Comparison of ENCODE assay signal across 11 mouse cellular contexts in genomic region chr10:84823621-84824020, GRCm38 (mm10).
DNase-seq lines count a peak whose midpoint lies in the region; ATAC-seq and TF ChIP-seq lines count a peak whose summit lies in the region.
"Had no signal": no experiment of that assay in that cellular context is flagged by ENCODE, and none has a peak within 500 bp of the region (broad histone marks: within the 10 kb centered on the region; RNA-seq: fewer than 3 reads in every experiment).

No protein-coding gene starts in this region.

- peak; percentile 24 for DNase-seq in lung, postnatal 10 days
- DNase-seq in lung, postnatal 14 days: no peak
- peak; percentile 22 for DNase-seq in gastrocnemius, postnatal 25 days
- DNase-seq in hindbrain, embryonic 14.5 days (ENCODE audit: low spot score): no peak
- DNase-seq in T-cell, adult 2 months (ENCODE audit: low spot score): no peak
- DNase-seq in left cerebral cortex, postnatal 25 days (ENCODE audit: low spot score in 2 of 2): no peak
- DNase-seq in cerebellum, adult 2 months: no peak
- DNase-seq: thymus, adult 18-20 months had no signal

- no peak for TF ChIP-seq POLR2A in cerebellum, adult 2 months (IDR thresholded peaks at IDR 0.05; ENCODE audit: borderline replicate concordance, insufficient read depth, low read length)

- H3K27me3 ChIP-seq in hindbrain, embryonic 14.5 days (ENCODE audit: control insufficient read depth, insufficient read depth, low read length): no peaks in the 10 kb centered on the region
- H3K27me3 ChIP-seq in cerebellum, adult 2 months (ENCODE audit: control insufficient read depth, insufficient read depth, low read length): no peaks in the 10 kb centered on the region; the same call in 1 of the 2 replicates

- H3K9me3 ChIP-seq in hindbrain, embryonic 14.5 days (ENCODE audit: control insufficient read depth, low read length): no peaks in the 10 kb centered on the region

- no peak for ATAC-seq in hindbrain, embryonic 14.5 days (ENCODE audit: low FRiP score)
- ATAC-seq in monocyte, adult 5-6 weeks (replicated peaks; ENCODE audit: insufficient number of reproducible peaks, low FRiP score, low TSS enrichment, poor library complexity, severe bottlenecking): peak; percentile 38; the same call in 1 of the 2 replicates

- H3K9ac ChIP-seq in hindbrain, embryonic 14.5 days: no peak overlapping the region

- H3K4me2 ChIP-seq in hindbrain, embryonic 14.5 days (replicated peaks): no peak overlapping the region

- H3K4me1 ChIP-seq in hindbrain, embryonic 14.5 days (replicated peaks; ENCODE audit: control insufficient read depth, insufficient read depth, low read length): peaks cover 22% of the 10 kb centered on the region
- H3K4me1 ChIP-seq in cerebellum, adult 2 months (ENCODE audit: control insufficient read depth, insufficient read depth, low read length): no peaks in the 10 kb centered on the region

- 0 out of 2 replicates have a peak overlapping the region, but pooled peaks have one; percentile 32 for H3K27ac ChIP-seq in hindbrain, embryonic 14.5 days
- H3K27ac ChIP-seq in cerebellum, adult 2 months (ENCODE audit: insufficient read depth, low read length): no peak overlapping the region
- H3K27ac ChIP-seq: macrophage had no signal

- H3K36me3 ChIP-seq in hindbrain, embryonic 14.5 days (replicated peaks; ENCODE audit: control insufficient read depth, insufficient read depth): no peaks in the 10 kb centered on the region

- TF ChIP-seq CTCF in cerebellum, adult 2 months (IDR thresholded peaks at IDR 0.05; ENCODE audit: borderline replicate concordance, insufficient read depth, low read depth, low read length): no peak

- intact Hi-C loops in left cerebral cortex, postnatal 25 days (cut with DNase I): no loop called here

- no peak overlapping the region for H3K4me3 ChIP-seq in hindbrain, embryonic 14.5 days (replicated peaks; ENCODE audit: low read length)
- H3K4me3 ChIP-seq in cerebellum, adult 2 months (replicated peaks; ENCODE audit: insufficient read depth, low read depth, low read length): no peak overlapping the region
- H3K4me3 ChIP-seq: erythroblast, embryonic 14.5 days had no signal

- 31% methylated on average over 4 of the region's 4 CpGs for WGBS in hindbrain, embryonic 14.5 days
- 31% methylated on average over 4 of the region's 4 CpGs for WGBS in cerebellum, adult 2 months

Comparison
In these comparisons a context has a peak if more than half of its experiments do, and no peak if none do; other contexts are left out.
1. DNase-seq: peak in lung, postnatal 10 days (single experiment) and gastrocnemius, postnatal 25 days (single experiment); none in lung, postnatal 14 days (single experiment), hindbrain, embryonic 14.5 days (single experiment), T-cell, adult 2 months (single experiment), left cerebral cortex, postnatal 25 days (0 of 2) and cerebellum, adult 2 months (0 of 2).